Mouse (Mus musculus) adrenal gland, adult 2 months (tissue): Measurements from ENCODE around the gene Usp46. TPM values are rescaled to one million over a fixed set of nuclear protein-coding genes. Genes with fewer than 3 reads are reported as not detected.
"Not testable (repeated sequence)": the region's sequence is repeated elsewhere in the genome, so short reads cannot be mapped to it uniquely, and the experiment has no call there.

Source experiments
- DNase-seq: peaks from one replicate; pipeline ENCODE4 v3.0.0; 2021
- polyA plus RNA-seq: library from polyadenylated mRNA; depleted of rRNA; stranded (reverse); fragments of >200 nt; gene quantifications from 2 replicates; pipeline ENCODE4 v1.2.3, GENCODE M21; 2012
- total RNA-seq, 2 experiments: library from RNA; stranded (reverse); gene quantifications; 2 replicates each; pipeline ENCODE4 v1.2.3; 2021

Gene Usp46
- total and polyA plus RNA-seq, 3 experiments: 1.5 to 32.6 (median 29.5) TPM

DNA sequence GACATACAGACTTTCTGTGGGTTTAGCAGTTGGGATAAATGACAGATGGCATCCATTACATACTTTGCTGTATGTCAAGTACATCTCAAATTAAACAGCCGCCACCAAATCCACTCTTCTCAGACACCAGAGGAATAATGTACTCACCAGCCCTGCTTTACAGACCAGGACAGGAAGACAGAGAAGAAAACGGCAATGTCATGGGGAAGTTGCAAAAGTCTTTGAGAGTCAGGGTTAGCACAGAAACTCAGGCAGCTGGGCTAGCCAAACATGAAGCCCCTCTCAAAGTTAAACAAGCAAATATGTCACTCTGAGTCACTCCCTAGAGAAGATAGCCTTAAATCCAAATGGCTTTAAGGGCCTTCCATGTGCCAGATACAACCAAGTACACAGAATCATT, 40.0 kb downstream of the Usp46 start:
- DNase-seq: no peak

DNA sequence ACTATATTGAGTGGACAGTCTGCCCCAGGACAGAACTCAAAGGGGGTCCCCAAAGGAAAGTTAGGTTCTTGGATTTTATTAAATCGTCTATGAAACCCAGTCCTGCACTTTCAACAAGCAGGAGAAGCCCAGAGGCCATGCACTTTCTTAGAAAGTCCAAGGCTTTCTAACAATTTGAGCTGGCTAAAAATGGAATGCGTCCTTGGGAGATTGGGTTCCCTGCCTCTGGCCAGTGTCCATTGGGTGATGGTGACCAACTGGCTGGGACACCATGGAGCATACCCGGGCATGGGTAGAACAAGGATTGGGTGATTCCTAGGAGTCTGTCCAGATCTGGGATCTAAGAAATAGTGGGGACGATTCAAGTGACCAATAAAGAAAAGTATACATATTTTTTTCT, 47.7 kb downstream of the Usp46 start:
- peak; percentile 66 for DNase-seq

DNA sequence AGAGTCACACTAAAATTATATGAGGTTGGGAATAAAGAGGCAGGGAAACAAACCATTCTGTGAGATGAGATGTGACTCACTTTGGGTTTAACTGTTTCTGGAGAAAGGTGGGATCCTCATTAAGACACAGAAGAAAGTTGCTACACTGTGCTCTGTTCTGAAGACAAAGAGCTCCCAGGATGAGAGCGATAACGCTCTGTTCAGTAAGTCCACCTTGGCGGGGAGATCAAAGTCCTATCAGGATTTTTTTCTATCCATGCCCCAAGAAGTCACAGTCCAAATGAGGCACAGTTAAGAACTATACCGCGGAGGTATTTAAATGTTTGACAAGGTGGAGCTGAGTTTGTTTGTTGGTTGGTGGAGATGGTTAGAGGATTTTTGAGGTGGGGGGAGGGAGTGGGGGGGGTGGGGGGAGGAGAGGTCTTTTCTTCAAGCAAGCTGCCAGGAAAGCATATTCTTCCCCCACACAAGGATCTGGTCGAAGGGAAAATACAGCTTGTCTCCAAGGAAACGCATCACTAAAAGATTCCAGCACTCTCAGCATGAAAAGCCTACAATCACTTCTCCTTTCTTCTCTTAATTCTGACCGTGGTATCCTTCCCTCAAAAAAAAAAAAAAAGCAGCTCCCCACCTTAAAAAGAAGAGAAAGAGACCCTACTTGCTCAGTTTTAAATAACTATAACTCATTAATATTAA, 49.2 kb downstream of the Usp46 start:
- no peak for DNase-seq

DNA sequence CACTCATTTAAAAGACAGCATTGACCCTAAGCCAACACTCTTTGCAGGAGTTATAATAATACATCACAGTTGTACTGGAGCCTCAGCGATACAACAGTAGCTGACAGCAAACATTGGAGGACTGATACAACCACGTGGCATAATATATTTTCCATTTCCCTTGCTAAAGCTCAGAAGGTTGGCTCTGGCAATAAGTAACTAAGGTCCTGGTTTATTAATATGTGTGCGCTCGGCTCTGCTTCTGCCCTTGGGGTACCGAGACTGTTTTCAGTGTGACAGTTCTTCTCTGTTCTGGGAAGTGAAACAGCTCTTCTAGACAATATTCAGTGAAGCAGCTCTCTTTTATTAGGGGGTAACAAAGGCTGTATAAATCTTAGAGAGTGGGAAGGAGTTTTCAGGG, 50.7 kb downstream of the Usp46 start:
- no peak for DNase-seq

DNA sequence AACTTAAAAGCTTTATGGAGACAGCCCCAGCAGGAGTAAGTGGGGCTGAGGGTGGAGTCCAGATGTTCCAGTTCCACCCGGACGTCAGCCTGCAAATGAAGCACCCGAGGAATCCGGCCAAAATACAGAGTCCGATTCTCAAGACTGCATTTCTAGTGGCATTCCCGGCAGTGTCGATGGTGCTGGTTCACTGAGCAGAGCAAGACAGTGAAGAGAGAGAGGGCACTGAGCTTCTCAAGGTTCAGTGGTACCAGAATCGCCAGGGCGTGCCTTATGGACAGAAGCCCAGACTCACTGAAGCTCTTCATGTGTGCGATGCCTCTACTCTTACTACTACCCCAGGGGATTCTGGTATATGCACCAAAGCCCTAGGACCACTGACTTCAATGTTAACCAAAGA, 56.6 kb downstream of the Usp46 start:
- no peak for DNase-seq

- peak; percentile 20 for DNase-seq
Observed at GRCm38 (mm10) chr5:74007492-74008070, 60.6 kb downstream of the Usp46 start.

- no peak for DNase-seq
Observed at GRCm38 (mm10) chr5:74005936-74006335, 62.3 kb downstream of the Usp46 start.

GRCm38 (mm10) chr5:74001743-74002142, 66.5 kb downstream of the Usp46 start:
- no peak for DNase-seq

DNA sequence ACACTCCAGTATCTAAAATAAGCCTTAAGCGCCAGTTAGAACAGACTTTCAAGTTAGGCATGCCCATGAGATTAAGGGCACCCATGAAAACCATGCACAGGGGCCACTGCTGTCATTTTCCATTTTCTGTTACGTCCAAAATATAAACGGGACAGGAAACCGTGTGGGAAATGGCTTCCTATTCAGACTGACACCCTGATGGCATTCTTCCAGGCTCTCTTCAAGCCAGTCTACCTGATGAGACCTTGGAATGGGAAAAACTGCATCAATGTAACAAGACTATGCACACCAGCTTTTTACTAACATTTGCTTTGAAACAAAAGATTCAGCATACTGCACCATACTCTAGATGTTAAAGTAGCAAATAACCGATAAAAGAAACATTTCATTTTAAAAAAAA, 69.3 kb downstream of the Usp46 start:
- DNase-seq: no peak

GRCm38 (mm10) chr5:73994850-73995249, 73.4 kb downstream of the Usp46 start:
- DNase-seq: no peak

DNA sequence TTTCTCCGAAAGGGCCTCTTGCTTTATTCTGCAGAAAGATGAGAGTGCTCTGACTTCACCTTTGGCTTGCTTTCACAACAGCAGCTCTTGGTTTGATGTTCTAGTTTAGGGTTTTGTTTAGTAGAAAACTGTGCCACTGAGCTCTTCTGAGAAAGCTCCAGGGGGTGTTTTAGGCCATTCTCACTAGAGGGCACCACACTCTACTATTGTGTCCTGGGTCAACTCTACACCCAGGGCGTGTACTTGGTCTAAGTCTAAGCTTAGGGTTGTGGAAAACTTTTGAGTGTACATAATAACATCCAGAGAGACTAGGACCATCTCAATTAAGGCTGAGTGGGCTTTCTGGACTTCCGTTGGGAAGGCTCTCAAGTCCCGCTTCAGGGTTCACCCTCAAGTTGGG, 74.7 kb downstream of the Usp46 start:
- DNase-seq: peak; percentile 49

- no peak for DNase-seq
Observed at GRCm38 (mm10) chr5:73992321-73992720, 75.9 kb downstream of the Usp46 start.

GRCm38 (mm10) chr5:73989532-73989931, 78.7 kb downstream of the Usp46 start:
- no peak for DNase-seq

DNA sequence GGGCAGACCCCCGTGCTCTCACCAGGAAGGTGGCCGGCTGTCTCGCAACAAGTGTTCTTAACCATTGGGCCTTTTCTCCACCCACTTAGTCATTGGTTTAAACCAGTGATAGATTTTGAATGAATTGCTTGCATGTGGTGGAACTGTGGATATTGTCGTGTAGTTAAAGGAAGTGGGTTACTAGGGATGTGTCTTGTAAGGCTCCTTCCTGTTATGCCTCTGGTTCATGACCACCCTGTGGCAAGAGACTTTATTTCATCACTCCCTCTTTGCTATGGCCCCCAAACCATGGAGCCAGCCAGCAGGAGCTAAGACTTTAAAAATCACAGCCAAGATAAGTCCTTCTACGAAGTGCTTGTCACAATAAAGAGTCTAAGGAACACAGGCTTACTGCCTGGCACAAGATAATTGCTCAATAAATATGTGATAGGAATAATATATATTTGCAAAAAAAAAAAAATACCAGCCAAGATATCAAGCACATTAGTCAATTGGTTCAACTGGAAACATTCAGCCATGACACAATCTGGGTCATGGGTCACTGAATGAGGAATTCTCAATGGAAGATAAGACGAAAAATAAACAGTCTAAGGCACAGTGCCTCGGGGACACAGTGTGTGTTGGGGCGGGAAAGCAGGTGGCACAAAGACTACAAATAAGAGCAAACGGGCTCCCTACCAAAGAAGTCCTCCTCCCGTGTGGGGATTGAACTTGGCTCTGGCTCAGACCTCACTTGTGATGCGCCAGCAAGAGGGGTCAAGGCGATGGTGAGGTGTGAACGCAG, 80.3 kb downstream of the Usp46 start:
- DNase-seq: no peak

DNA sequence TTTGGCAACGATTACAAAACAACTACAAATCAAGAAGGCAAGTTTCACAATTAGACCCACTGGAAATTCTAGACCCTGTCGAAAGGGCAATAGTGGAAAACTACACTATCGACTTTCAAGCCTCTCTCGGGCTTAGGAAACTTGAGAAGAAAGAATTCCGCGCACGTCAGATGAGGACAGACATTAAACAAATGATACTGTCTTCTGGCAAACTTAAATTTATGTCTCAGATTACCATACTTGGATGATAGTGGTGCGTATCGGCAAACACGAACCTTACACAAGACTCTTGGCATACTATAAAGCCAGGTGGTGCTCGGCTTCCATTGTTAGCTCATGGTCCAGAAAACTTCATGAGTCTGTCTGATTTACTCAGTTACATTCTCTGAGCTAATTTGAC, 90.8 kb downstream of the Usp46 start:
- peak; percentile 4 for DNase-seq

- no peak for DNase-seq
Observed at GRCm38 (mm10) chr5:73971701-73972100, 96.5 kb downstream of the Usp46 start.

DNA sequence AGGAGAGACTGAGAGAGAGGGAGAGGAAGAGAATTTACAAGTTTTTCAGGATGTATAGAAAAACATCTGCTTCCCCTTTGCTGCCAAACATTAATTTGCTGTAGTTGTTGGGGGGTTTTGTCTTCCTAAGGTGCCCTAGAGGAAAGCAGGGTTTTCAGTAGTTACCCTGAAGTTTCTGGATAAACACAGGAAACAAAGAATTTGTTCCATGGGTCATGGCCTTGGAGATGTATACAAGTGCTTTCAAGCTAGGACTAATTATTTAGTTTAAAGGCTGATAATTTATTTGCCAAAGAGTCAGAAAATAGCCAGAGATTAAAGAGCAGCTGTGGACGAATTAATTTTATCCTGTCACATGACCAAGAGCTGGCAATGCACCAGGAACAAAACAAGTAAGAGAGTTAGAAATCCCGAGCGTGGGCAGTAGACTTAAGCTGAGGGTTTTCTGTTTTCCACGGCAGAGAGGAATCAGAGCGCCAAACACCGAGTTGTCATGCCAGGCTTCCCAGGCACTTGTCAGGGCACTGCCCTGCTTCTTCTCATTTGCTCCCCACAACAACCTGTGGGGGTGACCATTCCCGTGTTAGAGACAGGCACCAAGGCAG, 98.1 kb downstream of the Usp46 start:
- DNase-seq: no peak

GRCm38 (mm10) chr5:73969338-73969737, 98.9 kb downstream of the Usp46 start:
- no peak for DNase-seq

DNA sequence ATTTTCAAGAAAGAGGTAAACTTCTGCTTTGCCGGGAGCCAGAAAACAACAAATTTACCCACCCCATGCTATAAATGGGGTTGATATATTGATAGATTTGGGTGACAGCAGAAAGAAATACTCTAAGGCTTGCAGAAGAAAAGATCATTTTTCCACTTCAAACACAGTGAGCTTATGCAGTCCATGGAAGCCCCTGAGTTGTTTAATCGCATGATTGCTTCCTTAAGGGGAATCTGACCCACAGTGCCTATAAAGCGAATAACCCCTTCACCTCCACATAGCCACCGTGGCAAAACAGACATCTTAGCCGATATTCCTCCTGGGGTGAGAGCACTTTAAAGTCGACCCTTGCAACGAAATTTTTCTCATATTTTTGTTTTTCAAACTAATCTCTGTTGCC, 108.5 kb downstream of the Usp46 start:
- DNase-seq: no peak

- DNase-seq: not testable (repeated sequence)
Observed at GRCm38 (mm10) chr5:73958614-73959013, 109.6 kb downstream of the Usp46 start.

- no peak for DNase-seq
Observed at GRCm38 (mm10) chr5:73958096-73958495, 110.1 kb downstream of the Usp46 start.

GRCm38 (mm10) chr5:73955691-73956090, 112.5 kb downstream of the Usp46 start:
- DNase-seq: no peak

DNA sequence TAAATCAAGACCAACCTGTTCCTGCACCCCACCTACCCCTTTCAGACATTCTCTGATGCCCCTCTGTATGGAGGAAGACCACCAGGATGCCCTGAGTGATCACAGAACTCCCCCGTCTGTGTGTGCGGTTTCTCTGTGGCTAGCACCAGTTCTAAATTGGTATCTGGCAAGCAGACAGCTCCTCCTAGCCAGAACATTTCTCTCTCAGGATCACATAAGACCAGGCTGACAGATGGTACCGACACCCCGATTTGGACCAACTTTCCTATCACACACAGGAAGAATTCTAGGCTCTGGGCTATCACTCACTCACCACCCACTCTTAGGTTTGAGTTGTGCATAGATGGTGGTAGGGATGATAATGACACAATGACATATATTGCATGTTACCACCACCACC, 113.2 kb downstream of the Usp46 start:
- DNase-seq: no peak
